Mouse (Mus musculus): ENCODE measurements around the gene Taar9. TPM values are rescaled to one million over a fixed set of nuclear protein-coding genes. Genes with fewer than 3 reads are reported as not detected.
"Not testable (repeated sequence)": the region's sequence is repeated elsewhere in the genome, so short reads cannot be mapped to it uniquely, and the experiment has no call there.

The Taar9 gene
- polyA plus RNA-seq (2015; fragmentation: Nextera tagmentation; extraction: Ambion mirVana), result not detected in 2 replicates

DNA sequence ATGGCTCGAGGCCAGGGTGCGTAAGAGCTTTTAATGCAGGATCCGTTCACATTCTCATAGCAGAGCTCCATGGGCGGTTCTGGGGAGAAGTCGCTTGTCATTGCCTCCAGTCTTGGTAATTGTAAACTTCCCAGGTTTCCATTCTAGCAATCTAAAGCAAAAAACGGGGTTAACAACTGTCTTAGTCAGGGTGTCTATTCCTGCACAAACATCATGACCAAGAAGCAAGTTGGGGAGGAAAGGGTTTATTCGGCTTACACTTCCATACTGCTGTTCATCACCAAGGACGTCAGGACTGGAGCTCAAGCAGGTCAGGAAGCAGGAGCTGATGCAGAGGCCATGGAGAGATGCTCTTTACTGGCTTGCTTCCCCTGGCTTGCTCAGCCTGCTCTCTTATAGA is at the start of gene Taar9:
Gene Taar9 (minus strand): TSS at position 101 of the 400 bp plus-strand sequence.
- 85% methylated on average over 8 of the region's 8 CpGs for WGBS
- not testable (repeated sequence) for H3K4me3 ChIP-seq

DNA sequence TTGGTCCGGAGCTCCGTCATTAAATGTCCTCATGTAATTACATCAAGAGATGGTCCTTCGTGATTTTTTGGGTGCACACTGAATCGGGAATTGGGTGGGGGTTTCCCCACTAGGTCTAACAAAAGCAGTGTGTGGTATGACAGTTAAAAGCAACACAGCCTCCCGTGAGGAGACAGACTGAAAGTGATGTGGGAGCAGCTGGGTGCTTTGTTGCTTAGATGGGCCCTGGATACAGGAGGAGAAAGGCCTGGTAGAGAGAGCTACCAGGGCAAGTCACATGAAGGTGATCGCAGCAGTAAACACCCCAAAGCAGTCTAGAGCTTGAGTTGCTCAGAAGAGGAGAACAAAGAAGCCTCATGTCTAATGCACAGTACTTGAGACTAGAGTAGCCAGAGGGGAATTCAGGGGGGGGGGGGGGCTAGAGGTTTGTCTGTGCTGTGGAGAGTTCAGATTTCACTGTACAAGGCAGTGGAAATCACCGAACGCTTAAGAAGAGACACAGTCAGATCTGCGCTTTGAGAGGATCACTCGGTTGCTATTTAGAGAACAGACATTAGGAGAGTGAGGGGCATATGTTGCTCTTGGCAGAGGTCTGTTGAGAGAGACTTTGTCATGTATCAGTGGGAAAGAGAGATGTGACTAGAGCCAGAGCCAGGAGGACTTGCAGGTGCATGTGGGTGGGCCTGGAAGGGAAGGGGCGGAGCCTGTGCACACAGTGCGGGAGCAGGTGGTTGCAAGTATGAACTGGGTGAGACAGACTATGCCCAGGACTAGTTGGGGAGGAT is 49.3 kb upstream of the Taar9 start:
- WGBS, result 94% methylated on average over 12 of the region's 12 CpGs
- no peaks in the 10 kb centered on the region for H3K27me3 ChIP-seq

More for the DNA sequence above, at the start of gene Taar9:
- H3K27ac ChIP-seq (replicated peaks); H3K9me3 ChIP-seq; H3K4me2 ChIP-seq; H3K36me3 ChIP-seq; H3K27me3 ChIP-seq; H3K9ac ChIP-seq; ATAC-seq (ENCODE audit: low FRiP score, low read depth); H3K4me1 ChIP-seq (replicated peaks): not testable (repeated sequence)

DNA sequence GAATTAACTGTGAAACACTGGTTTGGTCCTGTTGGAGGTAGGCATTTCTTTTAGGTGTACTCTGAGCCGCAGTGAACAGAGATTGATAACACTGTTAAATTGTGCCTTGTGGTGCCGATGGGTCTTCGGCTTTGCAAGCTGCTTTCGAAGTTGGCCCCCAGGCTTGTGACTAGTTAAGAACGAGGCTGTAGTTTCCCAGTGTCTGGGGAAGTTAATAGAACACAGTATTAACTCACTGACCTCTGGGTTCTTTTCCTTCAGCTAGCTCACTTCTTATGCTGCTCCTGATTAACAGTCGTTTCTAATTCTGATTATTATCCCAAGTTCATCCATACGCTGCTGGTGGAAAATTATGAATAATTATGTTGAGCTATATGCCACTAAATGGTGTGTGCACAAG is 40.8 kb upstream of the Taar9 start:
- peak overlapping the region; percentile 71 for H3K4me2 ChIP-seq

More for the DNA sequence above, 49.3 kb upstream of the Taar9 start:
- no peak overlapping the region for H3K4me2 ChIP-seq
- H3K4me3 ChIP-seq, result no peak overlapping the region
- H3K9ac ChIP-seq, result no peak overlapping the region
- peak; percentile 54 for ATAC-seq (ENCODE audit: low FRiP score, low read depth)
- no peaks in the 10 kb centered on the region for H3K9me3 ChIP-seq
- peaks cover 36% of the 10 kb centered on the region for H3K36me3 ChIP-seq
- 0 out of 2 replicates have a peak, but pooled peaks cover 7% of the 10 kb centered on the region for H3K4me1 ChIP-seq (replicated peaks)
- H3K27ac ChIP-seq (replicated peaks), result no peak overlapping the region

DNA sequence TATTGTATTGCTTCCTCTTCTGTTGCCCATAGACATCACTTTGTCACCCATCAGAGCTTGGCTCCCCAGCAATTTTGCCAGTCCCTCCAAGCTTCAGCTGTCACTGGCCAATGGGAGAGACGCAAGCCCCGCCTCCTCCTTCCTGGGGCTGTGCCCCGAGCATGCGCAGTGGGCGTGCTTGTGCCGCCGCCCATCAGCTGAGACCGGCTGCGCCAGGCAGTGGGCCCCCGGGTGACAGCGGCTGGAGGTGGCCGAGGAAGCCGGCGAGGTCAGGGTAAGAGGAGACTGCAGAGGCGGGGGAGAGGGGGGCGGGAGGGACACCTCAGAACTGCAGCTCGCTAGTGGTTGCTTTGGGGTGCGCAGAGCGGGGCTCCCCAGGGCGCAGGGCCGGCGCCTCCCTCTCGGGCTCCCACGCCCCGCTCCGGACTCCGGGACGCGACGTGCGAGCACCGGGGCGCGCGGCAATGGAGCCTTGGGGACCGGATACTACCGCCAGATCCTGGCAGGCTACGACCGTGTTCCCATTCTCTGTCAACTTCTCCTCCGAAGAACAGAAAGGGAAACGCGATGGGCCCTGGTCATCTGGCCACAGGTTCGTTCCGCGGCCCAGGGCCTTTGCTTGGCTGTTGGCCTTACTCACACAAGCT is 39.9 kb upstream of the Taar9 start, which contains the start of gene Stx7:
Gene Stx7 (plus strand): TSS at position 168 of the 647 bp plus-strand sequence.
- under 1% methylated on average over 38 of the region's 45 CpGs for WGBS
- peak within 1 kb of the TSS; percentile 86 for H3K27ac ChIP-seq (replicated peaks)
- H3K36me3 ChIP-seq, result no peaks in the 10 kb centered on the region
- peak; percentile 98 for ATAC-seq (ENCODE audit: low FRiP score, low read depth)
- no peaks in the 10 kb centered on the region for H3K9me3 ChIP-seq
- peaks cover 22% of the 10 kb centered on the region for H3K4me1 ChIP-seq (replicated peaks)
- peak within 1 kb of the TSS; percentile 95 for H3K4me3 ChIP-seq
- H3K9ac ChIP-seq, result peak within 1 kb of the TSS; percentile 83
- H3K27me3 ChIP-seq, result no peaks in the 10 kb centered on the region
- H3K4me2 ChIP-seq, result peak within 1 kb of the TSS; percentile 71

More for the DNA sequence above, 40.8 kb upstream of the Taar9 start:
- peaks cover under 1% of the 10 kb centered on the region; the same call in 1 of the 2 replicates for H3K36me3 ChIP-seq
- peak overlapping the region; percentile 83 for H3K9ac ChIP-seq
- 31% methylated on average over 7 of the region's 7 CpGs for WGBS
- no peaks in the 10 kb centered on the region for H3K9me3 ChIP-seq
- no peak for ATAC-seq (ENCODE audit: low FRiP score, low read depth)
- no peak overlapping the region for H3K27ac ChIP-seq (replicated peaks)
- peak overlapping the region; percentile 95 for H3K4me3 ChIP-seq
- no peaks in the 10 kb centered on the region for H3K27me3 ChIP-seq
- H3K4me1 ChIP-seq (replicated peaks), result peaks cover 22% of the 10 kb centered on the region

DNA sequence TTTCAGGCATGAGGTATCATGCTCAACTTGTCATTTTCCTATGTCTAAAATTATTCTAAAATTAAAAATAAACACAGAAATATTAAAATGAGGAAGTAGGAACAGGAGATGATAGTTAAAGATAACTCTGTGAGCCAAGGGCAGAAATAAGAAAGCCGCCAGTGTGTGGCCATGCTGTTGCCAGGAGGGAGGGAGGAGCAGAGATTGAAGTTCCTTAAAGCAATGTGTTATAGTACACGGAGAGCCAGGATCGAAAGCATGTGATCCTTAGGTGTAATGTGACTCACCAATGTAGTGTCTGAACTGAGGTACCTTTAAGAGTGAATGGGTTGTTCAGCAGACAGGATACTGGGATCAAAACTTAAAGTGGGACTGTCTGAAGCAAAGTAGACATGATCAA is 33.4 kb upstream of the Taar9 start:
- Histone ChIP-seq H3K27ac (replicated peaks) (no peak overlapping the region), H3K27me3 (no peaks in the 10 kb centered on the region), H3K9ac (no peak overlapping the region), H3K36me3 (no peaks in the 10 kb centered on the region), H3K4me3 (no peak overlapping the region), H3K4me1 (replicated peaks) (no peaks in the 10 kb centered on the region), H3K9me3 (no peaks in the 10 kb centered on the region), H3K4me2 (no peak overlapping the region)
- 84% methylated on average over 3 of the region's 3 CpGs for WGBS
- ATAC-seq (ENCODE audit: low FRiP score, low read depth), result no peak

DNA sequence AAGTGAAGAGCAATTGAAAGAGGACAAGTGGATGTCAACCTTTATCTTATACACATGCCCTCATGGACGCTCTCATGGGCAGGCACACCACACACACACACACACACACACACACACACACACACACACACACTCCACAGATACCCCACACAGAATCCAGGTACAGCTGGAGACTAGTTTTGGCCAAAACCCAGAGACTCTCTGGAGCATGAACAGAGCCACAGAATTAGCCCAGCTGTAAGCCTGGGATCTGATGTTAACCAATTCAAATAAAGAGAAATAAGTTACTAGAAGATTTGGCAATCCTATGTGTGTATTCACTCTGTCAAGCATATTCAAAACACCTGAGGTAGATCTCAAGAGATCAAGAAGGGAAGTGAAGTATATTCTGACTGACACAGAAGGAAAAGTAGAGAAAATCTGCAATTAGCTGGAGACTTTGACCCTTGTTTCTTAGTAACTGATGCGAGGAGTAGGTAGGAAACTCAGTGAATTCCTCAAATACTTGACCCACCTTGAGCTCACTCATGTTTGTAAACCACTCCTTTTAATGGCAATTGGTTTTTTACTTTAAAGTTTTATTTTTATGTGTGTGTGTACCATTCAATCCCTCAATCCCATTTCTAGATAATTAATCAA is 29.4 kb upstream of the Taar9 start:
- no peak overlapping the region for H3K4me2 ChIP-seq
- no peak overlapping the region for H3K9ac ChIP-seq
- no peak overlapping the region for H3K4me3 ChIP-seq
- H3K27ac ChIP-seq (replicated peaks), result no peak overlapping the region
- H3K27me3 ChIP-seq, result no peaks in the 10 kb centered on the region
- ATAC-seq (ENCODE audit: low FRiP score, low read depth), result no peak
- no peaks in the 10 kb centered on the region for H3K36me3 ChIP-seq
- 89% methylated on average over 2 of the region's 2 CpGs for WGBS
- no peaks in the 10 kb centered on the region for H3K4me1 ChIP-seq (replicated peaks)
- no peaks in the 10 kb centered on the region for H3K9me3 ChIP-seq

DNA sequence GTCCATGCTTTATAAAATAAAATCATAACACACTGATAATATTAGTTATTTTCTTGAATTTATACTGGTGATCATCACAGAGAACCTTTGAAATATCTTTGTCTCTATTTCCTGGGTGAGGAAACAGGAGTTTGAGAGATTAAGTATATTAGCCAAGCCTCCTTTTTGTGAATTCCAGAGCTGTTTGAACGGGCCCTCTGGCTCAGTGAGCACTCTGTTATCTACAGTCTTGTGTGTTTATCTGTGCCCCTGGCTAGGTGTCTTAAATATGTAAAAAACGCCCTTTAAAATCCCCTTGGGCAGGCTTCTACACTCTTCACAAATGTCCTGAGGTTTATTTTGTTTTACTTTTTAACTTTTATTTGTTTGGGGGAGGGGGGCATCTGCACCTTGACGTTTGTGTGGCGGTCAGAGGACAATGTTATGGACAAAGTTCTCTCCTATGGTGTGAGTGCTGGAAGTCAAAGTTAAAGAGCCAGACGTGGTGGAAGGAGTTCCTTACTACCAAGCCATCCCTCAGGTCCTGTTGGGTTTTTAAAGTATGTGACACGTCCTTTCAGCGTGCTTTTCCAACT is 24.8 kb upstream of the Taar9 start:
- no peak for ATAC-seq (ENCODE audit: low FRiP score, low read depth)
- H3K27ac ChIP-seq (replicated peaks), result no peak overlapping the region
- H3K36me3 ChIP-seq, result no peaks in the 10 kb centered on the region
- 68% methylated on average over 7 of the region's 7 CpGs for WGBS
- no peak overlapping the region for H3K4me3 ChIP-seq
- 0 out of 2 replicates have a peak, but pooled peaks cover 3% of the 10 kb centered on the region for H3K4me1 ChIP-seq (replicated peaks)
- no peak overlapping the region for H3K4me2 ChIP-seq
- H3K9ac ChIP-seq, result no peak overlapping the region
- no peaks in the 10 kb centered on the region for H3K27me3 ChIP-seq
- H3K9me3 ChIP-seq, result no peaks in the 10 kb centered on the region

DNA sequence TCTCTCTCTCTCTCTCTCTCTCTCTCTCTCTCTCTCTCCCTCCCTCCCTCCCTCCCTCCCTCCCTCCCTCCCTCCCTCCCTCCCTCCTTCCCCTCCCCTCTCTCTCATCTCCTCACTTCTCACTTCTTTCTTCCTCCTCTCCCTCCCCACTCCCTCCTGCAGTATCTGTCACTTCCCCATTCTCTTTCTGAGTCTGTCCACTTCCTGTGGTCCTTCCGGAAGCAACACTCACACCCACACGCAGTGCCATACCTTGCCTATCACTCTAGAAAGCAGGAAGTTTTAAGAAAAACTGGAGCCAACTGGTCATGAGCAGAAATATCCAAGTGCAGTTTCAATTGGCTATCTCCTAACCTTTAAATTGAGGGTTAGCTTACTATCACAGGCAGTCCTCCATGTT is 23.8 kb upstream of the Taar9 start:
- Histone ChIP-seq H3K4me1 (replicated peaks) (0 out of 2 replicates have a peak, but pooled peaks cover 3% of the 10 kb centered on the region), H3K4me2 (no peak overlapping the region), H3K9ac (no peak overlapping the region), H3K27ac (replicated peaks) (no peak overlapping the region), H3K36me3 (no peaks in the 10 kb centered on the region), H3K27me3 (no peaks in the 10 kb centered on the region), H3K4me3 (no peak overlapping the region), H3K9me3 (no peaks in the 10 kb centered on the region)
- WGBS, result 53% methylated on average over 2 of the region's 2 CpGs
- no peak for ATAC-seq (ENCODE audit: low FRiP score, low read depth)

DNA sequence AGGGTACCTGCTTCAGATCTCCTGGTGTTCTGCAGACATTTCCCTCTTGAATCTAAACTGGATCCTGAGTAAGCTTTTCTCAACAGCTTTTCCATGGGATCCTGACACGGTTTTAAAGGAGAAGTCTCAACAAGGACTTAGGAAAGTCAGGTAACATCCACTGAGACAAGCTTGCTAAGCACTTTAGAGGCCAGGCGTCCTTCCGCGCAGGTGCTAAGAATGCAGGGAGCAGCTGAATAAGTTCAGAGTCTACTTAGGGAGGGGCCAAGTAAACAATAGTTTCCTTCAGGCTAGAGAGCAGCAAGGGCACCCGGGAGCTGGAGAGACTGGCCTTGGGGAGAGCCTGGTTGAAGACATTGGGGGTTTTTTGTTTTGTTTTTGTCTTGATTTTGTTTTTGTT is 22.9 kb upstream of the Taar9 start:
- Histone ChIP-seq H3K27ac (replicated peaks) (no peak overlapping the region), H3K27me3 (no peaks in the 10 kb centered on the region), H3K4me3 (no peak overlapping the region), H3K4me1 (replicated peaks) (0 out of 2 replicates have a peak, but pooled peaks cover 3% of the 10 kb centered on the region), H3K4me2 (no peak overlapping the region), H3K9me3 (no peaks in the 10 kb centered on the region), H3K9ac (no peak overlapping the region), H3K36me3 (no peaks in the 10 kb centered on the region)
- ATAC-seq (ENCODE audit: low FRiP score, low read depth), result no peak
- WGBS, result 14% methylated on average over 5 of the region's 5 CpGs

DNA sequence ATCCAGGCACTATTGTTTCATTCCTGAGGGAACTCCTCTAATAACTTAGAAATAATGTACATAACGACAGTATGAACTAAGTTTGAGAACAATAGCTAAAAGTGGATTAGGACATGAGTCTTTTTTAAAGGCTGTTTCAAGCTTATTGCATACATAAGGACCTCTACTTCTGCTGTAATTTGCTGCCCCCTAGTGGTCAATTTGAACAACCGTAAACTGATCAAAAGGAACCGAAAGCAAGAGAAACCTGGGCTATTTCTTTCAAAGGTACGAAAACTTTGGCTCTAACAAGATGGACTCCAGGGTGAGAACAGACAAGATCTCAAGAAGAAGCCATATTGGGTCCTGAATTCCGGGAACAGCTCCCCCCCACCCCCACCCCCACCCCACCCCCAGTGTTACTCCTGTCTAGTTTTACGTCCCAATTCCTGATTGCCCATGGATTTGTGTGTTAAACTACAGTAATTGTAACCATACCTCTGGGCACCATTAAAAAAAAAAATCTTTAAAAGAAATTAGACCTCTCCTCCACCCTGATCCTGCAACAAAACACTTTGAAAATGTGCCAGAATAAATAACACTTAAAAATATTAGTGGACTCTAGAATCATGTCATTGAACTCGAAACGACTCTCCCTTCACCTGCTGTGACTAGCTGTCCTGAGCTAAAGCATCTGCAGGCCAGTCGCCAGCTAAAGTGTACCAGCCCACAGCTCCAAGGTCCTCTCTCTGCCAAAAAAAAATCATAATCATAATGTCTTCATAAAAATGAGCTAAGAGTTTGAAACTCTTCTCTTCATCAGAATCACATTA is 22.3 kb upstream of the Taar9 start:
- ATAC-seq (ENCODE audit: low FRiP score, low read depth), result peak; percentile 89
- Histone ChIP-seq H3K9me3 (no peaks in the 10 kb centered on the region), H3K4me3 (no peak overlapping the region), H3K4me1 (replicated peaks) (0 out of 2 replicates have a peak, but pooled peaks cover 3% of the 10 kb centered on the region), H3K4me2 (peak overlapping the region; percentile 40), H3K27me3 (no peaks in the 10 kb centered on the region), H3K36me3 (no peaks in the 10 kb centered on the region), H3K27ac (replicated peaks) (no peak overlapping the region), H3K9ac (no peak overlapping the region)
- 28% methylated on average over 9 of the region's 9 CpGs for WGBS

DNA sequence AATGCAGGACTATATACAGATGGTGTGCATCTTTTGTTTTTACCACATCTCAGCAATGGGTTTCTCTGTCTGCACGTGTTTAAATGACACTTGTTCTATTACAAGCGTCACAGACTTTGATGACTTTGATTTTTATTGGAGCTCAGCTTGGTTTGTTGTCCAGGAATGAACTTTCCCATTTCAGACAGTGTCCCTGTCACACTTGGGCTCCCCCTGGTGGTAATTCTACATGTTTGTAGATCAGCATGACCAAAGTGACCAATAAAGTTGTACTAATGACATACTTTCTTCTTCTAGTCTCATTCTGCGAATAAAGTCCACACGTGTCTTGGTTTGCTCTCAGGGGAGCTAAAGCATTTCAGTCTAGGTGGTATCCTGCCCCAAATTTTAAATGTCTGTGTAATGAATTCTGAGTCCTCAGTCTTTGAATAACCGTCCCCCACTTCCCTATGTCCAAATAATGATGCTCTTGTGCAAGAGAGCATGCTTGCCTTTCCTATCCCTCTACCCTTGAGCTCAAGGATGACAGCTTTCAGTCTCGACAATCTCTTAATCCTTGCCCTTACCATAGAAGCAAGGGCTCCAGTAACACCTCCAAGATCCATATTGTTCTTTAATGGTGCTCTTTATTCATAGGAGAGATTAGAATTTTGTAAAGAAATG is 1.9 kb upstream of the Taar9 start:
- no peak overlapping the region for H3K27ac ChIP-seq (replicated peaks)
- H3K9ac ChIP-seq, result no peak overlapping the region
- H3K4me3 ChIP-seq, result no peak overlapping the region
- H3K4me2 ChIP-seq, result no peak overlapping the region
- no peaks in the 10 kb centered on the region for H3K36me3 ChIP-seq
- 0 out of 2 replicates have a peak, but pooled peaks cover 4% of the 10 kb centered on the region for H3K9me3 ChIP-seq
- WGBS, result 56% methylated on average over 6 of the region's 6 CpGs
- no peaks in the 10 kb centered on the region for H3K27me3 ChIP-seq
- H3K4me1 ChIP-seq (replicated peaks), result no peaks in the 10 kb centered on the region
- ATAC-seq (ENCODE audit: low FRiP score, low read depth), result no peak
